Mouse (Mus musculus): Measurements from ENCODE around the gene Tatdn3.

GRCm38 (mm10) chr1:191092050-191092449 is 29.3 kb upstream of the Tatdn3 start:
- TF ChIP-seq EP300 (IDR thresholded peaks at IDR 0.05; ENCODE audit: insufficient read depth, low read depth, low read length), result no peak
- TF ChIP-seq CTCF (IDR thresholded peaks at IDR 0.05), result no peak
